Mouse (Mus musculus): Measurements from ENCODE around the gene Zfr2.
"Not testable (repeated sequence)": the region's sequence is repeated elsewhere in the genome, so short reads cannot be mapped to it uniquely, and the experiment has no call there.

Zfr2 gene

DNA sequence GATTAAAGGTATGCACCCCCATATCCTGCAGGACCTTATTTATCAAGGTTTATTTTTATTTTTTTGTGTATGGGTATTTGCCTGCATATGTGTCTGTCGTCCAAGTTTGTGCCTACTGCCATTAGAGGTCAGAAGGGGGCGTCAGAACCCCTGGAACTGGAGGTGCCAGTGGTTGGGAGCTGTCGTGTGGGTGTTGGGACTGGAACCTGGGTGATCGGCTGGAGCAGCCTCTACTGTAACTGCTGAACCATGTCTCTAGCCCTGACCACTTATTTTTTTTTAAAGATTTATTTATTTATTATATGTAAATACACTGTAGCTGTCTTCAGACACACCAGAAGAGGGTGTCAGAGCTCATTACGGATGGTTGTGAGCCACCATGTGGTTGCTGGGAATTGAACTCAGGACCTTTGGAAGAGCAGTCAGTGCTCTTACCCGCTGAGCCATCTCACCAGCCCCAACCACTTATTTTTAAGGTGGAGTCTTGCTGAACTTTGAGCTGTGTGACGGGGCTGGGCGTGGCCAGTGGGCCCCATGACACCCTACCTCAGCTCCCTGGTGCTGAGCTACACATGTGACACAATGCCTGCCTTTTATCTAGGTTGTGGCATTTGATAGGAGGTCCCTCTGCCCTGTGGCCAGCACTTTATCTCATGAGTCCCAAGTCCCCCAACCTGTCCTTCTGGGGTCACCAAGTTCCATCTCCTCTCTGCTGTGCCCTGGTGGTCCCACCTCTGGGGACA is 29.8 kb upstream of the Zfr2 start:
- DNase-seq (ENCODE audit: low read depth, low spot score): no peak

GRCm38 (mm10) chr10:81204137-81204536 is 28.8 kb upstream of the Zfr2 start:
- DNase-seq (ENCODE audit: low read depth, low spot score): no peak

DNA sequence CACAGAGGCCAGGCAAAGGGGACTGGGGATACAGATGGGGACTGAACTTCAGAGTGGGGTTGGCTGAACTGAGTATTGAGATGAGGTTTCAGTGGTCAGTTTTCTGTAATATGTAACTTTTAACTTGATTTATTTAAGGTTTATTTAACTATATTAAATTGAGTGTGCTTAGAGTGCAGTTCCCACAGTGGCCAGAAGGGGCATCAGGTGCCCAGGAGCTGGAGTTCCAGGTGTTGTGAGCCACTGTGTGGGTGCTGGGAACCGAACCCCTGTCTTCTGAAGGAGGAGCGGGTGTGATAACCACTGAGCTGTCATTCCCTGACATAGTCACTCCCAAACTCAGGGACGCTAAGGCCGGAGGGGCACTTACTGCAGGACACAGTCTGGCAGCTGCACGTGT is 22.8 kb upstream of the Zfr2 start:
- DNase-seq (ENCODE audit: low read depth, low spot score): no peak

DNA sequence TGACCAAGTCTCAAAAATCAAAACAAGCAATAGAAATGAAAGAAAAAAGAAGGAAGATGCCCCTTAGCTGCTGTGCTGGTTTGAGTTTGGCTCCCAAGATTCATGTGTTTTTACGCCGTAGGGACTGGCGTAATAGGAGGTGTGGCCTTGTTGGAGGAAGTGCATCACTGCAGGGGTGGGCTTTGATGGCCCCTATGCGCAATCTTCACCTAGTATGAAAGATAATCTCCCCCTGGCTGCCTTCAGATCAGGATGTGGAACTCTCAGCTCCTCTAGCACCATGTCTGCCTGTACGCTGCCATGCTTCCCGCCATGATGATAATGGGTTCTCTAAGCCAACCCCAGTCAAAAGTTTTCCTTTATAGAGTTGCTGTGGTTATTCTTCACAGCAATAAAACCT is 16.7 kb upstream of the Zfr2 start:
- no peak for DNase-seq (ENCODE audit: low read depth, low spot score)

GRCm38 (mm10) chr10:81216810-81217209 is 16.1 kb upstream of the Zfr2 start:
- no peak for DNase-seq (ENCODE audit: low read depth, low spot score)

GRCm38 (mm10) chr10:81217267-81217666 is 15.7 kb upstream of the Zfr2 start:
- DNase-seq (ENCODE audit: low read depth, low spot score): not testable (repeated sequence)

- no peak for DNase-seq (ENCODE audit: low read depth, low spot score)
These were observed 15.0 kb upstream of the Zfr2 start for GRCm38 (mm10) chr10:81217964-81218363.

DNA sequence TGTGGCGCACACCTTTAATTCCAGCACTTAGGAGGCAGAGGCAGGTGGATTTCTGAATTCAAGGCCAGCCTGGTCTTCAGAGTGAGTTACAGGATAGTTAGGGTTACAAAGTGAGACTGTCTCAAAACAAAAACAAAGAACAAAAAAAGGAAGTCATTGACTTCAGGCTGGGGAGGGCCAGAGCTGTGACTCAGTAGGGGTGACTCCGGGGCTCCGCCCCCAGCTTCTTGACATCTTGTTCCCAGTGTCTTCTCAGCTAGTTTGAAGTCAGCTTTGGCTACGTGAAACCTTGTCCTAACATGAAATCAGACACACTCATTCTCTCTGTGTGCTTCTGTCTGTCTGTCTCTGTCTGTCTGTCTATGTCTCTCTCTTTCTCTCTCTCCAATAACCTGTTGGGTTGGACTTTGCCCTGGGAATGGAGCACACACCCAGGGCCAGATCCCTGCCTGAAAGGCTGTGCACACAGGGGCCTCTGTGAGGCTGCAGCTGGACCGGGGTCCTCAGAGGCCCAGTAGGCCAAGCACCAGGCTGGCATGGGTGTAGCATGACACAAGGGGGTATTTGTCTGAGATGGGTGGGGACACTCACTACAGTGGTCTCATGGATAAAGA is 11.4 kb upstream of the Zfr2 start:
- no peak for DNase-seq (ENCODE audit: low read depth, low spot score)

- DNase-seq (ENCODE audit: low read depth, low spot score): not testable (repeated sequence)
These were observed 9.2 kb upstream of the Zfr2 start for GRCm38 (mm10) chr10:81223731-81224130.

DNA sequence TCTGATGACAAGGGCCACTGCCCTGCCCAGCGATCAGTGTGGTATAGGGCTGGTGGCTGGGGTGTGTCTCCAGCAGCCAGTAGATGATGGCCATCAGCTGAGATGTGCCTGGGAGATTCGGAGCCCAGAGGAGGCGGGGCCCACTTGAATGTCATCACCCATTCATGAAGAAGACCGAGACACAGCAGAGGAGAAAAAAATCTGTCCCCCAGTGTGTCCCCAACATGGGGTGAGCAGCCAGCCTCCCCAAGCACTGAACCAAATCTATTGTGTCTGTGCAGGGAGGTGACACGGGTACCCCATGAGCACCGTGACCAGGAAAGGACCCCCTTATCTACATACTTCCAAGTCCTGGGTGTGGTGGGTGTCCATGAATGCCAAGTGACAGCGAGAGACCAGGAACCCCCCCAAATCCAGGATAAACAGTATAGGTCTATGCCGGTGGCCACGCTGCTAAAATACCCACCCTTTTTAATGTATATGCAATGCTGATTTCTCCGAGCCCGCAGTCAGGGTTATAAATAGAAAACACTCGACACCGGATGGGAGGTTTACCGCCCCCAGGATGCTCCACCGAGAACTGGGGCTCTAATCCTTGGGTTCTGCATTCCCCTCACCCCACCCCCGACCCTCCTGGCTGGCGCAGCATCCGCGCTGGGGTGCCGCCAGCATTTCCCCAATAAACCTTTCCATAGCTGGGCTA is 3.1 kb upstream of the Zfr2 start:
- no peak for DNase-seq (ENCODE audit: low read depth, low spot score)

DNA sequence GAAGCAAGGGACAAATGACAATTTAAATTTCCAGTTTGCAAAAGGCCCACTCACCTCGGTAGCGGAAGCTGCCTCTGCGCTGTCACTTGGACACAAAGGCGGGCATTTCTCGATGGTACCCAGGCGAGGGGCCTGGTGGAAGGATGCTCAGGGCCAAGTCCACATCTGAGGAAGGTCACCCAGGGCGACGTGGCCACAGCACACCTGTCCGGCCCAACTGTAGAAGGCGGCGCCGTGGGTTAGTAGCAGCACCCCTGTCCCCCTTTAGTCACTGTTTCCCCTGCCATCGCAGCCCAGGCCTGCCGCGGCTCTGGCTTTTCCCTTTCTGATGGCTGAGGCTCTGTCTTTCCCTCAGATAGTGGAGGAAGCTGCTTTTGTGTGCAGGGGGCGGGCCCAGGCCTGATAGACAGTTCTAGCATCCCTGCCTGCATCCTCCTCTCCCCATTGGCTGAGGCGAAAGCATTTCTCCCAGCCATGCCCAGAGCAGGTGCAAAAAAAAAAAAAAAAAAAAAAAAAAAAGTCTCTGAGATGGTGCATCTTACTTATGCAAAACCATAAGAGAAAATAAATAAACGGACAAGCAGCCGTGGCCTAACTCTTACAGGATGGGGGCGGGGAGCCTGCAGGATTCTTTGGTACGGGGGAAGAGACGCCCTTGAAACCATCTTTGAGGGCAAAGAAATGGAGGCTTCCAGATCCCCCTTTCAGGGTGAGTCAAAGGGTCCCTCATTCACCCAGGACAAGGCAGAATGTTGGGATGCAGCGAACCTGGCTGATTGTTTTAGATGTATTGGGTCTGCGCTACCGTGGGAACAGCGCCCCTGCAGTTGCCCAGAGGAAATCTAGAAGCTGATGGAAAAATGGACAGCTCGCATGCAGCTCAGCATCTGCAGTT is 2.3 kb upstream of the Zfr2 start, which contains the start of gene Atcay:
Atcay (minus strand) TSS at position 396 of the 895 bp plus-strand sequence.
- no peak for DNase-seq (ENCODE audit: low read depth, low spot score)

- no peak for DNase-seq (ENCODE audit: low read depth, low spot score)
These were observed 1.5 kb upstream of the Zfr2 start for GRCm38 (mm10) chr10:81231436-81231835.

DNA sequence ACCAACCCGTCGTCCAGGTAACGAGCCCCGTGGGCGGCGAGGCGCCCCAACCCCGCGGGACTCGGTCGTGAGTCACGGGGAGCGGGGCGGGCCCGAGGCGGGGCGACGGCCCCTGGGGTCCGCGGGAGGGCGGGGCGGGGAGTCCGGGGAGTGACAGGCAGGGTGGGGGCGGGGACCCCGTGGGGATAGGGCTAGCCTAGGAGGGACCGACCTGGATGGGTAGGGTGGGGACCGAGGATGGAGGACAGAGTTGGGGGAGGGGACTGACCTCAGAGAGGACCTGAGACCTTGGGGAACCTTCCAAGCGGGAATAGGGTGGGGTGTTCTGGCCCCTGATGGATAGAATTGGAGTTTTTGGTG is 251 bp downstream of the Zfr2 start:
- no peak for DNase-seq (ENCODE audit: low read depth, low spot score)

GRCm38 (mm10) chr10:81234206-81234605 is 1.3 kb downstream of the Zfr2 start:
- no peak for DNase-seq (ENCODE audit: low read depth, low spot score)

DNA sequence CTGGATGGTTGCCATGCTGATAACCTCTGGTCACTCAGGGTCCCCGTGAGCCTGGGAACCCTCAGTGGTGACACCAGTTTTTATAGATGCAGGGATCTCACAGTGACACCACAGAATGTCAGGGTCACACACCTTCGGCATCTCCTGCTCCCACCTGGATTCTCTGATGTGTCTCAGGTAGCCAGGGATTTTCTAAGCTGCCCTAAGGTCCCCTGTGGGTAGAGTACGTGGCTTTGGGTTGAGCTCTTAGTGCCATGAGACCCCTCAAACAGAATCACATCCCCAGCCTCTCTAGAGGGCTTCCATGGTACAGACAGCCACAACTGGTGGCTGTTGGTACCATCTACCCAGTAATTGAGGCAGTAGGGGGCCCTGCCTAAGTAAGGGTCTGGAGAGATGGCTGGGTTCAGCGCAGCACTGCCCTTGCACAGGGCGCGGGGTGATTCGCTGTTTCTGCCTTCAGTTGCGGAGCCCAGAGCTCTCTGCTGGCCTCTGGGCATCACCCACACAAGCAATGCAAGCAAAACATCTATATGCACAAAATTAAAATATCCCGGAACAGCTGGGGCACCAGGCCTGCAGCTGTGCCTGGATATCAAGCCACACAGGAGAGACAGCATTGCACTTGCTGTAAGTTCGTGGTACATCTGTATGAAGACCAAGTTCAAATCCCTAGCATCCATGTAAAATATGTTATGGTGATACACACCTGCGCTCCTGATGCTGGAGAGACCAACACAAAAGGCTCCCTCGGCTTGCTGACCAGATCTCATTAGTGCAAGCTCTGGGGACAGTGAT is 3.7 kb downstream of the Zfr2 start:
- no peak for DNase-seq (ENCODE audit: low read depth, low spot score)

DNA sequence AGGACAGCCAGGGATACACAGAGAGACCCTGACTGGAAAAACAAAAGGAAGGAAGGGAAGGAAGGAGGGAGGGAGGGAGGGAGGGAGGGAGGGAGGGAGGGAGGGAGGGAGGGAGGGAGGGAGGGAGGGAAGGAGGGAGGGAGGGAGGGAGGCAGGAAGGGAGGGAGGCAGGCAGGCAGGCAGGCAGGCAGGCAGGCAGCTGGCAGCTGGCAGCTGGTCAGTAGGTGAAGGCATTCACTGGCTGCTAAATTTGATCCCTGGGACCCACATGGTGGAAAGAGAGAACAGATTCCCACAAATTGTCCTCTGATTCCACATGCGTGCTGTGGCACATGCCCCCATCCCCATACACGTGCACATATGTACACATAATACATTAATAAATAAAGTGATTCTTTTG is 5.7 kb downstream of the Zfr2 start:
- DNase-seq (ENCODE audit: low read depth, low spot score): no peak

- DNase-seq (ENCODE audit: low read depth, low spot score): no peak
These were observed 7.9 kb downstream of the Zfr2 start for GRCm38 (mm10) chr10:81240876-81241275.

DNA sequence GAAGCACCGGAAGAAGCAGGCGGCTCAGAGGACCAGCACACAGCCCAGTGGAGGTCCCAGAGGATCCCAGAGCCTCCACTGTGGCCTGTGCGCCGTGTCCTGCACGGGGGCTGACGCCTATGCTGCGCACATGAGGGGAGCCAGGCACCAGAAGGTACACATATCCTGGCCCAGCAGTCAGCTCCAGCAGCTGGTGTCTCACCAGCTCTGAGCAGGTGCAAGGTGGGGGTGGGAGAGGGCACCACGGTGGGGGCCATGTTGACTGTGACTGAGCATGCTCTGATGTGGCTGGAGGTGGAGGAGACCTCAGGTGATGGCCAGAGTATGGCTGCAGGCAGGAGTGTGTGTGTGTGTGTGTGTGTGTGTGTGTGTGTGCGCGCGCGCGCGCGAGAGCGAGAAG is 9.1 kb downstream of the Zfr2 start:
- no peak for DNase-seq (ENCODE audit: low read depth, low spot score)

- no peak for DNase-seq (ENCODE audit: low read depth, low spot score)
These were observed 11.2 kb downstream of the Zfr2 start for GRCm38 (mm10) chr10:81244146-81244545.

DNA sequence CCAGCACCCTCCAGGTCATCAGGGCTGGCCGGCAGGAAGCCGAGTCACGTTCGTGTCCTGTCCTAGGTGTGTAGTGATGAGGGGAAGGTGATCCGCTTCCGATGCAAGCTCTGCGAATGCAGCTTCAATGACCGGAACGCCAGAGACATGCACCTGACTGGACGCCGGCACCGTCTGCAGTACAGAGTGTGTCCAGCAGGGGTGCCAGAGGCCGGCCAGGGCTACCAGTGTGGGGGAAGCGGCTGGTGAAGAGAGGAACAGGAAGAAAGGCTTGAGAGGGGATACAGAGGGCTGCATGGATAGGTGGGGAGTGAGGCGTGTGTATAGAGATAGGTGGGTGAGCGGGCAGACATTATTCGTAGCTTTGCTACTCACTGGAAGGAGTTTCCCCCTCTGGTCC is 11.6 kb downstream of the Zfr2 start:
- no peak for DNase-seq (ENCODE audit: low read depth, low spot score)

DNA sequence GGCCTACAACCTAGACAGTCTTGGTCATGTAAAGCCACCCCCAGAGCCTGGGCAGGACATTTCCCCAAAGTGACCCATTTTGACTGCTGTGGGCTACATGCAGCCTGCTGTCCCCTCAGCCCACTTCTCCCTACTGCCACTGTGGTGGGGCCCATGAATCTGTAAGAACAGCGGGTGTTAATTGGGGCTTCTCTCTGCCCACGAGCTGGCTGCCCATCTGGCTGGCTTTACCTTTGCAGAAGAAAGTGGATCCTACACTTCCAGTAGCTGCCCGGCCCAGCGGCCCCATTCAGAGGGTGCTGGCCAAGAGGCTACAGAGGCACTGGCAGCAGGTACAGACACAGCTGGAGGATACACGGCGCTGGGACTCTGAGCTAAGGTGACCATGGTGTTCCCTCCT is 12.2 kb downstream of the Zfr2 start:
- DNase-seq (ENCODE audit: low read depth, low spot score): no peak
